Mouse (Mus musculus): ENCODE results near the gene Zmiz1.

DNA sequence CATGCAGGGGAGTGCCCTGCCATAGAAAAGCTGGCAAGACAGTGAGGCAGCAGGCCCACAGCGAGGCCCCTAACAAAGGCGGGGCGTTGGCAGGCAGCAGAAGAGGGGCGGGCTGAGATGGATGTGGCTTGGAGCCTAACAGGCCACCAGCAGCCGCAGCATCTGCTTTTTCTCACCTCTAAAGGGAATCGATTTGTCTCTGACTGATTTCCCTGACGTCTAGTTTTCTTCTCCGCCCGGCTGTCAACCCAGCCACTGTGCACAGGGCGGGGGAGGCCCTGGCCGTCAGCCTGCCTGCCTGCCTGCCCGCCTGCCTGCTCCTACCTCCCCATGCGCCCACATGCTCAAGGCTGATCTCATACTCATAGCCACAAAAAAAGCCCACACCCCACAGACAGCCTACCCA lies 37.4 kb upstream of the Zmiz1 start:
- no peak for TF ChIP-seq POLR2A (IDR thresholded peaks at IDR 0.05; ENCODE audit: borderline replicate concordance, low read depth, low read length)
- TF ChIP-seq CTCF (IDR thresholded peaks at IDR 0.05; ENCODE audit: low read depth, low read length), result no peak

Data from bone marrow macrophage, adult 2 months (primary cell).